Mouse (Mus musculus) myocyte (in vitro differentiated cells): Measurements from ENCODE around the gene Gtsf1l. TPM values are rescaled to one million over a fixed set of nuclear protein-coding genes. Genes with fewer than 3 reads are reported as not detected.

ENCODE experiments used
- H3K27me3 ChIP-seq: one replicate; pipeline ENCODE4 v1.6.1; 2011; ENCODE audit not compliant: control insufficient read depth, insufficient read depth, insufficient read length
- H3K36me3 ChIP-seq: one replicate; pipeline ENCODE4 v1.6.1; 2011; ENCODE audit not compliant: control insufficient read depth, insufficient read depth
- H3K4me2 ChIP-seq: one replicate; pipeline ENCODE4 v1.6.1; 2011; ENCODE audit warnings: low read depth, control low read depth
- H3K4me3 ChIP-seq: one replicate; pipeline ENCODE4 v1.5.1; 2011; ENCODE audit warnings: mild to moderate bottlenecking, control low read depth, moderate library complexity
- H3K79me2 ChIP-seq: one replicate; pipeline ENCODE4 v1.6.1; 2011; ENCODE audit not compliant: control insufficient read depth, insufficient read depth
- H3ac ChIP-seq: one replicate; pipeline ENCODE4 v1.6.1; 2011; ENCODE audit not compliant: control insufficient read depth, insufficient read length
- CEBPB ChIP-seq: IDR thresholded peaks from 2 replicates; pipeline ENCODE4 v1.6.1; 2011; ENCODE audit warnings: mild to moderate bottlenecking, moderate library complexity; ENCODE audit not compliant: poor library complexity, insufficient read depth, severe bottlenecking
- E2F4 ChIP-seq: IDR thresholded peaks from one replicate; pipeline ENCODE4 v1.6.1; 2011; ENCODE audit warnings: mild to moderate bottlenecking, control low read depth, moderate library complexity; ENCODE audit not compliant: insufficient read depth
- MAX ChIP-seq: IDR thresholded peaks from one replicate; pipeline ENCODE4 v1.6.1; 2011; ENCODE audit warnings: low read depth, mild to moderate bottlenecking, control low read depth
- MYOD1 ChIP-seq, 3 experiments: IDR thresholded peaks; one replicate each; pipeline ENCODE4 v1.6.1; 2011; ENCODE audit warnings: control low read depth in 2 of 3, low read depth in 2 of 3, mild to moderate bottlenecking in 2 of 3, moderate library complexity in 1 of 3; ENCODE audit not compliant: insufficient read length in 2 of 3, control insufficient read depth in 1 of 3
- MYOG ChIP-seq, 3 experiments: IDR thresholded peaks; one replicate each; pipeline ENCODE4 v1.6.1; 2011; ENCODE audit warnings: control low read depth in 2 of 3, low read depth in 2 of 3, mild to moderate bottlenecking in 2 of 3; ENCODE audit not compliant: insufficient read length in 2 of 3, control insufficient read depth in 1 of 3, insufficient read depth in 1 of 3
- POLR2A ChIP-seq: IDR thresholded peaks from one replicate; pipeline ENCODE4 v1.6.1; 2011; ENCODE audit warnings: low read depth, mild to moderate bottlenecking, control low read depth, moderate library complexity; ENCODE audit not compliant: insufficient read length
- POLR2AphosphoS2 ChIP-seq: IDR thresholded peaks from one replicate; pipeline ENCODE4 v1.6.1; 2011; ENCODE audit warnings: low read depth, control low read depth; ENCODE audit not compliant: insufficient read length
- REST ChIP-seq: IDR thresholded peaks from one replicate; pipeline ENCODE4 v1.6.1; 2011; ENCODE audit warnings: mild to moderate bottlenecking, control low read depth, moderate library complexity; ENCODE audit not compliant: insufficient read depth, insufficient read length
- SRF ChIP-seq: IDR thresholded peaks from one replicate; pipeline ENCODE4 v1.6.1; 2011; ENCODE audit warnings: low read depth; ENCODE audit not compliant: control insufficient read depth, insufficient read length
- TCF12 ChIP-seq: IDR thresholded peaks from one replicate; pipeline ENCODE4 v1.6.1; 2011; ENCODE audit warnings: mild to moderate bottlenecking, control low read depth; ENCODE audit not compliant: poor library complexity, insufficient read depth, severe bottlenecking
- TCF3 ChIP-seq: IDR thresholded peaks from one replicate; pipeline ENCODE4 v1.6.1; 2011; ENCODE audit warnings: low read depth, control low read depth; ENCODE audit not compliant: insufficient read length
- USF1 ChIP-seq: IDR thresholded peaks from one replicate; pipeline ENCODE4 v1.6.1; 2011; ENCODE audit warnings: low read depth, mild to moderate bottlenecking, control low read depth, moderate library complexity
- polyA plus RNA-seq: library from polyadenylated mRNA; unstranded; fragments of >200 nt; fragmentation: generic; extraction: Trizol; gene quantifications from one replicate; pipeline ENCODE4 v1.2.1, GENCODE M21; 2012; ENCODE audit warnings: missing spikeins

Gtsf1l gene
- not detected for polyA plus RNA-seq

- Histone ChIP-seq H3K4me3 (no peak within 1 kb of the TSS), H3K4me2 (no peak within 1 kb of the TSS), H3ac (no peak within 1 kb of the TSS), H3K36me3 (no peaks in the 10 kb centered on the region), H3K79me2 (no peaks in the 10 kb centered on the region), H3K27me3 (no peaks in the 10 kb centered on the region)
- TF ChIP-seq E2F4 (no peak), TCF12 (no peak), TCF3 (no peak), POLR2A (no peak), REST (no peak), MAX (no peak), USF1 (no peak), MYOD1 (IDR thresholded peaks at IDR 0.05; ENCODE audit: control insufficient read depth in 1 of 3, insufficient read length in 2 of 3, low read depth in 2 of 3) (no peak), SRF (no peak), POLR2AphosphoS2 (no peak), CEBPB (no peak), MYOG (IDR thresholded peaks at IDR 0.05; ENCODE audit: control insufficient read depth in 1 of 3, insufficient read depth in 1 of 3, insufficient read length in 2 of 3, low read depth in 2 of 3) (no peak)
Observed at GRCm38 (mm10) chr2:163087728-163088127, at the start of gene Gtsf1l. Gtsf1l (minus strand) TSS chr2:163087855.

GRCm38 (mm10) chr2:163136996-163137395 is 49.3 kb upstream of the Gtsf1l start:
- TF ChIP-seq USF1: no peak
- no peak for TF ChIP-seq CEBPB
- no peak for TF ChIP-seq POLR2AphosphoS2
- TF ChIP-seq E2F4: no peak
- TF ChIP-seq TCF12: no peak
- no peak for TF ChIP-seq MYOD1 (IDR thresholded peaks at IDR 0.05; ENCODE audit: control insufficient read depth in 1 of 3, insufficient read length in 2 of 3, low read depth in 2 of 3)
- no peak for TF ChIP-seq MAX
- TF ChIP-seq POLR2A: no peak
- no peak for TF ChIP-seq MYOG (IDR thresholded peaks at IDR 0.05; ENCODE audit: control insufficient read depth in 1 of 3, insufficient read depth in 1 of 3, insufficient read length in 2 of 3, low read depth in 2 of 3)
- no peak for TF ChIP-seq SRF
- TF ChIP-seq TCF3: no peak
- no peak for TF ChIP-seq REST
- Histone ChIP-seq H3K4me3 (no peak overlapping the region), H3K79me2 (no peaks in the 10 kb centered on the region), H3K4me2 (no peak overlapping the region), H3K36me3 (no peaks in the 10 kb centered on the region), H3K27me3 (peaks cover 31% of the 10 kb centered on the region), H3ac (no peak overlapping the region)

- H3K4me2 ChIP-seq: no peak overlapping the region
- TF ChIP-seq TCF12: no peak
- TF ChIP-seq CEBPB: no peak
- TF ChIP-seq SRF: no peak
- no peak for TF ChIP-seq TCF3
- no peak for TF ChIP-seq MAX
- TF ChIP-seq MYOD1 (IDR thresholded peaks at IDR 0.05; ENCODE audit: control insufficient read depth in 1 of 3, insufficient read length in 2 of 3, low read depth in 2 of 3): no peak
- no peak for TF ChIP-seq MYOG (IDR thresholded peaks at IDR 0.05; ENCODE audit: control insufficient read depth in 1 of 3, insufficient read depth in 1 of 3, insufficient read length in 2 of 3, low read depth in 2 of 3)
- TF ChIP-seq REST: no peak
- TF ChIP-seq POLR2A: no peak
- no peak for TF ChIP-seq POLR2AphosphoS2
- no peak for TF ChIP-seq USF1
- TF ChIP-seq E2F4: no peak
- no peaks in the 10 kb centered on the region for H3K79me2 ChIP-seq
- no peak overlapping the region for H3K4me3 ChIP-seq
- H3K36me3 ChIP-seq: no peaks in the 10 kb centered on the region
- peaks cover 27% of the 10 kb centered on the region for H3K27me3 ChIP-seq
- H3ac ChIP-seq: no peak overlapping the region
Observed at GRCm38 (mm10) chr2:163135931-163136330, 48.3 kb upstream of the Gtsf1l start.

- H3K79me2 ChIP-seq: no peaks in the 10 kb centered on the region
- H3K4me2 ChIP-seq: no peak overlapping the region
- no peaks in the 10 kb centered on the region for H3K36me3 ChIP-seq
- TF ChIP-seq POLR2AphosphoS2 (no peak), MYOD1 (IDR thresholded peaks at IDR 0.05; ENCODE audit: control insufficient read depth in 1 of 3, insufficient read length in 2 of 3, low read depth in 2 of 3) (no peak), CEBPB (no peak), E2F4 (no peak), USF1 (no peak), TCF3 (no peak), MAX (no peak), REST (no peak), POLR2A (no peak), SRF (no peak), MYOG (IDR thresholded peaks at IDR 0.05; ENCODE audit: control insufficient read depth in 1 of 3, insufficient read depth in 1 of 3, insufficient read length in 2 of 3, low read depth in 2 of 3) (no peak), TCF12 (no peak)
- no peak overlapping the region for H3ac ChIP-seq
- H3K4me3 ChIP-seq: no peak overlapping the region
- peaks cover 18% of the 10 kb centered on the region for H3K27me3 ChIP-seq
Observed at GRCm38 (mm10) chr2:163132314-163132713, 44.7 kb upstream of the Gtsf1l start.
